Mouse (Mus musculus) kidney, adult 2 months (tissue): ENCODE measurements around the gene Iqcj.

Experiments used
- CTCF ChIP-seq: fragments of 200-500 bp; conservative IDR thresholded peaks from 2 replicates; pipeline ENCODE4 v1.5.1; 2011; ENCODE audit warnings: low read depth, mild to moderate bottlenecking, control low read depth, low read length, moderate library complexity, mixed read lengths; ENCODE audit not compliant: insufficient read depth, insufficient read length
- POLR2A ChIP-seq: fragments of 200-500 bp; IDR thresholded peaks from one replicate; pipeline ENCODE4 v1.6.1; 2011; ENCODE audit warnings: low read depth, low read length, control low read depth

GRCm38 (mm10) chr3:67869424-67869823 is 22.6 kb upstream of the Iqcj start:
- no peak for TF ChIP-seq CTCF
- no peak for TF ChIP-seq POLR2A
